Mouse (Mus musculus) left cerebral cortex, postnatal 4 days (tissue): ENCODE measurements around the gene Pard3. TPM values are rescaled to one million over a fixed set of nuclear protein-coding genes. Genes with fewer than 3 reads are reported as not detected.

Source experiments
- DNase-seq: peaks from one replicate; pipeline ENCODE4 v3.0.0-alpha.2; 2022
- intact Hi-C: fragments of 180-260 bp; cut with DNase I; formaldehyde crosslinking; loops from one replicate; pipeline ENCODE4 v1.15.1; 2025
- total RNA-seq, 2 experiments: library from RNA; stranded (reverse); gene quantifications; 2 replicates each; pipeline ENCODE4 v1.2.3; 2021

Gene Pard3
- total RNA-seq, 2 experiments from 2014 or later, result 25.5 to 27.0 TPM

- intact Hi-C loops, result no loop called here
- no peak for DNase-seq
Observed at GRCm38 (mm10) chr8:127525673-127526072, 462.0 kb downstream of the Pard3 start.

GRCm38 (mm10) chr8:127528315-127528714 is 464.6 kb downstream of the Pard3 start:
- intact Hi-C loops, result no loop called here
- no peak for DNase-seq

GRCm38 (mm10) chr8:127529746-127530145 is 466.1 kb downstream of the Pard3 start:
- peak; percentile 36 for DNase-seq
- intact Hi-C loops, result no loop called here

- intact Hi-C loops, result no loop called here
- no peak for DNase-seq
Observed at GRCm38 (mm10) chr8:127531866-127532265, 468.2 kb downstream of the Pard3 start.

- peak; percentile 60 for DNase-seq
- intact Hi-C loops, result no loop called here
Observed at GRCm38 (mm10) chr8:127534789-127535188, 471.1 kb downstream of the Pard3 start.

GRCm38 (mm10) chr8:127535192-127535845 is 471.6 kb downstream of the Pard3 start:
- intact Hi-C loops, result no loop called here
- no peak for DNase-seq

GRCm38 (mm10) chr8:127535846-127536220 is 472.1 kb downstream of the Pard3 start:
- no peak for DNase-seq
- intact Hi-C loops, result no loop called here

- DNase-seq, result no peak
- intact Hi-C loops, result no loop called here
Observed at GRCm38 (mm10) chr8:127539803-127540202, 476.1 kb downstream of the Pard3 start.

GRCm38 (mm10) chr8:127540273-127540672 is 476.6 kb downstream of the Pard3 start:
- DNase-seq, result no peak
- intact Hi-C loops, result no loop called here

GRCm38 (mm10) chr8:127542162-127542561 is 478.5 kb downstream of the Pard3 start:
- intact Hi-C loops, result no loop called here
- no peak for DNase-seq

- no peak for DNase-seq
- intact Hi-C loops, result no loop called here
Observed at GRCm38 (mm10) chr8:127543676-127544075, 480.0 kb downstream of the Pard3 start.

- intact Hi-C loops, result no loop called here
- no peak for DNase-seq
Observed at GRCm38 (mm10) chr8:127546161-127546560, 482.5 kb downstream of the Pard3 start.

GRCm38 (mm10) chr8:127550928-127551327 is 487.2 kb downstream of the Pard3 start:
- intact Hi-C loops, result no loop called here
- no peak for DNase-seq

- intact Hi-C loops, result no loop called here
- peak; percentile 24 for DNase-seq
Observed at GRCm38 (mm10) chr8:127552161-127552595, 488.5 kb downstream of the Pard3 start.

- intact Hi-C loops, result no loop called here
Observed at GRCm38 (mm10) chr8:127552836-127553235, 489.1 kb downstream of the Pard3 start.

GRCm38 (mm10) chr8:127553582-127553981 is 489.9 kb downstream of the Pard3 start:
- intact Hi-C loops, result no loop called here
- DNase-seq, result no peak

More at GRCm38 (mm10) chr8:127552836-127553235, 489.1 kb downstream of the Pard3 start:
- DNase-seq, result no peak

GRCm38 (mm10) chr8:127555795-127556194 is 492.1 kb downstream of the Pard3 start:
- intact Hi-C loops, result no loop called here
- no peak for DNase-seq

- DNase-seq, result no peak
- intact Hi-C loops, result no loop called here
Observed at GRCm38 (mm10) chr8:127556964-127557363, 493.3 kb downstream of the Pard3 start.

- DNase-seq, result no peak
- intact Hi-C loops, result no loop called here
Observed at GRCm38 (mm10) chr8:127557566-127557965, 493.9 kb downstream of the Pard3 start.

GRCm38 (mm10) chr8:127563634-127564033 is 499.9 kb downstream of the Pard3 start:
- intact Hi-C loops, result no loop called here

GRCm38 (mm10) chr8:127564426-127564825 is 500.7 kb downstream of the Pard3 start:
- intact Hi-C loops, result no loop called here
- DNase-seq, result no peak

More at GRCm38 (mm10) chr8:127563634-127564033, 499.9 kb downstream of the Pard3 start:
- no peak for DNase-seq

- intact Hi-C loops, result no loop called here
- no peak for DNase-seq
Observed at GRCm38 (mm10) chr8:127569212-127569611, 505.5 kb downstream of the Pard3 start.

- DNase-seq, result no peak
- intact Hi-C loops, result no loop called here
Observed at GRCm38 (mm10) chr8:127570527-127570926, 506.8 kb downstream of the Pard3 start.
